Comparison of ENCODE assay signal across 15 mouse cellular contexts in genomic region chr1:94263313-94263712, GRCm38 (mm10).
DNase-seq lines count a peak whose midpoint lies in the region; ATAC-seq and TF ChIP-seq lines count a peak whose summit lies in the region.
"Had no signal": no experiment of that assay in that cellular context is flagged by ENCODE, and none has a peak within 500 bp of the region (broad histone marks: within the 10 kb centered on the region; RNA-seq: fewer than 3 reads in every experiment).

No protein-coding gene starts in this region.

- no peaks in the 10 kb centered on the region for H3K9me3 ChIP-seq in forebrain, embryonic 14.5 days (replicated peaks; ENCODE audit: control insufficient read depth, low read length)
- no peaks in the 10 kb centered on the region for H3K9me3 ChIP-seq in forebrain, embryonic 11.5 days (ENCODE audit: control insufficient read depth, low read length)
- H3K9me3 ChIP-seq in lung, embryonic 14.5 days (ENCODE audit: low read depth, low read length) = no peaks in the 10 kb centered on the region
- no peaks in the 10 kb centered on the region for H3K9me3 ChIP-seq in forebrain, postnatal 0 days (ENCODE audit: low read length)
- H3K9me3 ChIP-seq: heart, embryonic 15.5 days; liver, embryonic 12.5 days; neural tube, embryonic 12.5 days had no signal

- H3K4me1 ChIP-seq in forebrain, embryonic 14.5 days (ENCODE audit: control insufficient read depth, insufficient read depth, low read length) = no peaks in the 10 kb centered on the region; the same call in 1 of the 2 replicates
- H3K4me1 ChIP-seq in forebrain, embryonic 11.5 days (replicated peaks; ENCODE audit: control insufficient read depth, insufficient read depth, low read length) = no peaks in the 10 kb centered on the region
- H3K4me1 ChIP-seq in lung, embryonic 14.5 days (ENCODE audit: insufficient read depth) = no peaks in the 10 kb centered on the region
- H3K4me1 ChIP-seq in forebrain, postnatal 0 days (ENCODE audit: insufficient read depth) = no peaks in the 10 kb centered on the region
- H3K4me1 ChIP-seq: heart, embryonic 15.5 days; liver, embryonic 12.5 days; neural tube, embryonic 12.5 days had no signal

- H3K4me2 ChIP-seq in forebrain, embryonic 14.5 days (ENCODE audit: low read length) = no peak overlapping the region
- H3K4me2 ChIP-seq in forebrain, embryonic 11.5 days (ENCODE audit: low read depth, low read length, severe bottlenecking) = no peak overlapping the region
- peak overlapping the region; percentile 39 for H3K4me2 ChIP-seq in lung, embryonic 14.5 days
- H3K4me2 ChIP-seq in forebrain, postnatal 0 days (ENCODE audit: low read depth) = no peak overlapping the region
- H3K4me2 ChIP-seq: heart, embryonic 15.5 days; liver, embryonic 12.5 days; neural tube, embryonic 12.5 days had no signal

- no peak for TF ChIP-seq CTCF in lung, embryonic 14.5 days (IDR thresholded peaks at IDR 0.05; ENCODE audit: low read depth)
- no peak for TF ChIP-seq CTCF in forebrain, postnatal 0 days (IDR thresholded peaks at IDR 0.05; ENCODE audit: low read depth)

- H3K9ac ChIP-seq in forebrain, embryonic 14.5 days (ENCODE audit: low read length) = no peak overlapping the region
- no peak overlapping the region for H3K9ac ChIP-seq in forebrain, embryonic 11.5 days (ENCODE audit: low read length)
- no peak overlapping the region for H3K9ac ChIP-seq in lung, embryonic 14.5 days
- no peak overlapping the region for H3K9ac ChIP-seq in forebrain, postnatal 0 days
- H3K9ac ChIP-seq: heart, embryonic 15.5 days; liver, embryonic 12.5 days; neural tube, embryonic 12.5 days had no signal

- no peaks in the 10 kb centered on the region for H3K27me3 ChIP-seq in forebrain, embryonic 14.5 days (replicated peaks; ENCODE audit: control insufficient read depth, insufficient read depth, low read length)
- no peaks in the 10 kb centered on the region for H3K27me3 ChIP-seq in forebrain, embryonic 11.5 days (ENCODE audit: control insufficient read depth, insufficient read depth, low read length)
- H3K27me3 ChIP-seq in lung, embryonic 14.5 days (ENCODE audit: insufficient read depth, low read length) = no peaks in the 10 kb centered on the region
- H3K27me3 ChIP-seq in forebrain, postnatal 0 days (ENCODE audit: insufficient read depth, low read length) = no peaks in the 10 kb centered on the region
- H3K27me3 ChIP-seq: heart, embryonic 15.5 days; liver, embryonic 12.5 days; neural tube, embryonic 12.5 days had no signal

- H3K4me3 ChIP-seq in forebrain, embryonic 14.5 days (ENCODE audit: low read depth, low read length) = no peak overlapping the region
- no peak overlapping the region for H3K4me3 ChIP-seq in forebrain, embryonic 11.5 days (ENCODE audit: low read depth, low read length)
- no peak overlapping the region; the same call in 1 of the 2 replicates for H3K4me3 ChIP-seq in lung, embryonic 14.5 days (ENCODE audit: low read depth, low read length)
- no peak overlapping the region for H3K4me3 ChIP-seq in forebrain, postnatal 0 days (ENCODE audit: low read depth, low read length)
- H3K4me3 ChIP-seq: heart, embryonic 15.5 days; liver, embryonic 12.5 days; neural tube, embryonic 12.5 days had no signal

- no peak overlapping the region for H3K27ac ChIP-seq in forebrain, embryonic 14.5 days (ENCODE audit: low read depth, low read length)
- H3K27ac ChIP-seq in forebrain, embryonic 11.5 days (ENCODE audit: low read depth, low read length) = no peak overlapping the region
- peak overlapping the region; percentile 20; the same call in 1 of the 2 replicates for H3K27ac ChIP-seq in lung, embryonic 14.5 days (ENCODE audit: low read depth)
- no peak overlapping the region for H3K27ac ChIP-seq in forebrain, postnatal 0 days (ENCODE audit: low read depth, low read length)
- H3K27ac ChIP-seq: heart, embryonic 15.5 days; liver, embryonic 12.5 days; neural tube, embryonic 12.5 days had no signal

- no peaks in the 10 kb centered on the region for H3K36me3 ChIP-seq in forebrain, embryonic 14.5 days (ENCODE audit: control insufficient read depth, insufficient read depth, low read length)
- no peaks in the 10 kb centered on the region for H3K36me3 ChIP-seq in forebrain, embryonic 11.5 days (ENCODE audit: control insufficient read depth, insufficient read depth, low read length)
- no peaks in the 10 kb centered on the region for H3K36me3 ChIP-seq in lung, embryonic 14.5 days (ENCODE audit: insufficient read depth)
- H3K36me3 ChIP-seq in forebrain, postnatal 0 days (ENCODE audit: insufficient read depth) = no peaks in the 10 kb centered on the region
- H3K36me3 ChIP-seq: heart, embryonic 15.5 days; liver, embryonic 12.5 days; neural tube, embryonic 12.5 days had no signal

- WGBS in forebrain, embryonic 14.5 days = 57% methylated on average over 8 of the region's 8 CpGs
- WGBS in forebrain, embryonic 11.5 days = 85% methylated on average over 8 of the region's 8 CpGs
- WGBS in lung, embryonic 14.5 days = 31% methylated on average over 8 of the region's 8 CpGs
- 47% methylated on average over 8 of the region's 8 CpGs for WGBS in forebrain, postnatal 0 days

- ATAC-seq in forebrain, embryonic 14.5 days = peak; percentile 94
- ATAC-seq in forebrain, embryonic 11.5 days (replicated peaks; ENCODE audit: low FRiP score) = no peak
- peak; percentile 97 for ATAC-seq in lung, embryonic 14.5 days (ENCODE audit: insufficient read depth)
- peak; percentile 96 for ATAC-seq in forebrain, postnatal 0 days
- ATAC-seq: inflammation-experienced regulatory T-cells, adult 6 months; liver, embryonic 12.5 days; midbrain, embryonic 16.5 days had no signal

- peak; percentile 81 for DNase-seq in forebrain, embryonic 14.5 days (ENCODE audit: low spot score)
- DNase-seq in forebrain, embryonic 11.5 days (ENCODE audit: low spot score) = no peak
- DNase-seq in lung, embryonic 14.5 days = peak; percentile 84
- DNase-seq in lung, postnatal 4 days = no peak
- peak; percentile 75 for DNase-seq in forebrain, postnatal 0 days
- DNase-seq in layer of hippocampus, postnatal 36 days = peak; percentile 10 to 38
- DNase-seq in retina, postnatal 1 day = no peak
- no peak for DNase-seq in B cell, adult 2 months
- DNase-seq: cerebellum, adult 9-11 months; kidney, postnatal 10 days had no signal

Comparison
In these comparisons a context has a peak if more than half of its experiments do, and no peak if none do; other contexts are left out.
1. DNase-seq: peak in forebrain, embryonic 14.5 days (single experiment), lung, embryonic 14.5 days (single experiment), forebrain, postnatal 0 days (single experiment) and layer of hippocampus, postnatal 36 days (2 of 2); none in forebrain, embryonic 11.5 days (single experiment), lung, postnatal 4 days (0 of 2), retina, postnatal 1 day (single experiment) and B cell, adult 2 months (0 of 2).